Mouse (Mus musculus) gastrocnemius, adult 18-20 months (tissue): Measurements from ENCODE around the gene Pcgf3. TPM values are rescaled to one million over a fixed set of nuclear protein-coding genes. Genes with fewer than 3 reads are reported as not detected.

Experiments
- DNase-seq: peaks from one replicate; pipeline ENCODE4 v3.0.0; 2021; ENCODE audit warnings: low spot score
- long read RNA-seq, 2 experiments: library from polyadenylated mRNA; stranded (forward); transcript quantifications; one replicate each; pipeline ENCODE4 v2.0.0; 2021
- total RNA-seq, 2 experiments: library from RNA; stranded (reverse); gene quantifications; 2 replicates each; pipeline ENCODE4 v1.2.3; 2021

Pcgf3 gene
- 10 to 100 TPM; 33.8 to 35.9 TPM for total RNA-seq
- long read RNA-seq, experiment 1, full-length matches to known transcripts = 22 of 35 reads
- long read RNA-seq, experiment 1, partial matches to known transcripts = 2 of 35 reads
- long read RNA-seq, experiment 1, other reads (novel, unspliced or antisense) = 11 of 35 reads
- long read RNA-seq, experiment 2, full-length matches to known transcripts = 17 of 30 reads
- long read RNA-seq, experiment 2, partial matches to known transcripts = 2 of 30 reads
- long read RNA-seq, experiment 2, other reads (novel, unspliced or antisense) = 11 of 30 reads

DNA sequence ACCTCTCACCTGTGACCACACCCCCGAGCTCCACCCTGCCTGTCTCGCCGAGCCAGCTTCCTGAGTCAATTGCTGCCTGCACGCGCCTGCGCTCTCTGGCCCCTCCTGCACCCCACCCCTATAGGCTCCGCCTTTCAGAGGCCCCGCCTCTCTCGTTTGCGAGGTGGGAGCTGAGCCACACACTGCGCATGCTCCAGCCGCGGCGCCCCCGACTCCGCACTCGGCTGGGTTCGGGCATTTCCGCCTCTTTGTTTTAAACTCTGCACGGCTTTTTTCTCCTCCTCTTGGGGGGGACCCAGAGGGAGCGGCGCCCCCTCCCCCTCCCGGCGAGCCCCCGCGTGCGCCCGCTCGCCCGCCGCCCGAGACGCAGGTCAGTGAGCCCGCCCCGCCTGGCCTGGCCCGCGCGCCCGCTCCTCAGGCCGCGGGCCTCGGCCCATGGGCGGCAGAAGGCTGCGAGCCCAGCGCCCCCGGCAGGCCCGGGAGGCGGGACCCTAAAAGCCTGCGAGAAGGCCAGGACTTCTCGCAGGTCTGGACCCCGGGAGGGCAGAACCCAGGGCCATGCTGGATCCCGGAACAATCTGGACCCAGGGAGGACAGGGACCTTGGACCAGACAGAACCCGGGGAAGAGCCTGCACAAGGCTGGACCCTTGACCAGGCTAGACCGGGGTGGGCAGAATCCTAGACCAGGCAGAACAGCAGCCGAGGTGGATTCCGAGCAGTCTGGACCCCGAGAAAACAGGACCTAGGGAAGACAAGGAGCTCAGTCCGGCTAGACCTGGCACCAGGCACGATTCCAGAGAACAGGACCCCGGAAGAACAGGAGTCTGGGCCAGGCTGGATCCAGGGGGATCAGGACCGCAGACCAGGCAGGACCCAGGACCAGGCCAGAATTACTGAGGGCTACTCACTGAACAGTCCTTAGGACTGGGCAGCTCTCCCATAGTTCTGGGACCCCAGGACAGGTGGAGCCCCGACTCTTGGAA is at the start of gene Pcgf3:
Gene Pcgf3 (plus strand): TSS at position 151 of the 984 bp plus-strand sequence.
- DNase-seq = peak; percentile 98

DNA sequence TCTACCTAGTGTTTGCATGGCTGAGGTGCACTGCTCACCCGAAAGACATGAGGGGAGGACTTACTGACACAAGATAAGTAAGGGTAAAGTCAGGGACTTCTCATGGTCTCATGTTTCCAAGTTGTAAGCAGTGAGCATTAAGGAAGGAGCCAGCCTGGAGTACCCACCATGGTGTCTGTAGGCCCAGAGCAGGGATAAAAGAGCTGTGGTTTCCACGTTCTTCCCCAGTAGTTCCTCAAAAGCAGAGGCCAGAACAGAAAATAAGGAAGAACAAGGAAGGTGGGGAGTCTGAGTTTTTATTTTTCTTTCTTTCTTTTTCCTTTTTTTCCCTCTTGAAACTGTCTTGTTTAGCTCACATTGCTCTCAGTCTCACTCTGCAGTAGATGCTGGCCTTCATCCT is 46.3 kb upstream of the Pcgf3 start:
- no peak for DNase-seq

DNA sequence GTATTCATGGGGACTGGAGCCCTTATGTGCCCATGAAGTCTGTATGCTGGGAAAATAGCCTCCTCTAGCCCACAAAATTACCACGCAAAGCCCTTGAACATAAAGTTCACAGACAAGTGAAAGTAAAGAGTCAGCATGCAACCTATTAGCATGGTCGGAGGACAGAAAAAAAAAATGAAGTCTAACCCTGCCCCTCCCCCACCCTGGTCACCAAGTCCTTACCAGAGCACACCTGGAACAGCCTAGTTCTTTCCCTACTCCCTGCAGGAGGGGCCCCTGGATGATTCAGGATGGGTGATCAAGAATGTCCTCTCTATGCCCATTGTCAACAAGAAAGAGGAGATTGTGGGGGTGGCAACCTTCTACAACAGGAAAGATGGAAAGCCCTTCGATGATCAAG is 38.3 kb upstream of the Pcgf3 start:
- DNase-seq = no peak

DNA sequence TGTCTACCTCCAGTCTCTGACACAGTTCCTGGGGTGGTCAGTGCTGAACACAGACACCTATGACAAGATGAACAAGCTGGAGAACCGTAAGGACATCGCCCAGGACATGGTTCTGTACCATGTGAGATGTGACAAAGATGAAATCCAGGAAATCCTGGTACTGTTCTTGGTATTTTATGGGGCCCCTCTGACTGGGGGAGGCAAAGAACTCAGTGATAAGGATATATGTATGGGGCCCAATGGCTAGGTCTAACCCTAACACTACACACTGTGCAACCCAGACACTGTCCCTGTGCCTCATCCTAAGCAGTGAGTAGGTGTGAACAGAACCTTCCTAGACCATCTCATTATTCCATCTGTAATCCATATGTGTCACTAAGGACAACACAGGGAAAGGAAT is 37.6 kb upstream of the Pcgf3 start:
- no peak for DNase-seq

DNA sequence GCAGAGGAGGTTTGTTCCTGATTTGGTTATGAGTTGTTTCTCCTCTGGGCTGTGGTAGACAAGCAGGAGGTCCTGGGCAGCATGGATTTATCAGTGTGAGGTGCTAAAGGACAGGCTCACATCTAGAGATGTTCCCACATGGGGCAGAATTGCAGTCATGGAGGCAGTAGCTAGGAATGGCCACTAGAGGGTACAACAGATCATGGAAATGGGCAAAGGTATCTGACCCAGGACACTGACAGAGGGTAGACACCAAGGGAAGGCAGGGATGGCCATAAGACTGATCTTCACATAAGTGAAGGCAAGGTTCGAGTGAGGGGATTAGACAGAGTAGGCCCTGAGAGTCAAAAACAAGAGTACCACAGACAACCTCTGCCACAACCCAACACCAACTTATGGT is 33.8 kb upstream of the Pcgf3 start:
- DNase-seq = peak; percentile 59

- no peak for DNase-seq
Measured at GRCm38 (mm10) chr5:108431196-108431595, 29.8 kb upstream of the Pcgf3 start.

- peak; percentile 94 for DNase-seq
Measured at GRCm38 (mm10) chr5:108433804-108434587, 27.0 kb upstream of the Pcgf3 start, which contains the start of gene Atp5k. Gene Atp5k, minus strand, starts transcription at chr5:108434448.

- DNase-seq = peak; percentile 68
Measured at GRCm38 (mm10) chr5:108436101-108436500, 24.9 kb upstream of the Pcgf3 start.

GRCm38 (mm10) chr5:108446973-108447372 is 14.1 kb upstream of the Pcgf3 start:
- DNase-seq = no peak

DNA sequence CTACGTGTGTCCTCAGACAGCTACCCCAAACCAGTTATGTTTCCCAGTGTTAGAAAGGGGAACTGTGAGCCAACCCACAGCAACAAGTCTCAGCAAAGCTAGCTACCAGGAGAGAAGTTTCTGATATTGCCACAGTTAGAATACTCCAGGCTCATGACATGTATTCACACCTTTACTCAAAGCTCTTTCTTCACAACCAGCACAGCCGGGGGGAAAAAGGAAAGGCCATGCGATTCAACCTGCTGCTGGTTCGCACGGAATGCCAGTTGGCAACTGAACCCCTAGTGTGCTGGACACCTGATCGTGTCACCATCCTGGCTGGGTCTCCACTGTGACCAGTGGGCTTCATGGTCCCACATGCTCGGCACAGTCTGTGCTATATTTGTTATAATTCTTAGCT is 13.2 kb upstream of the Pcgf3 start:
- DNase-seq = no peak

DNA sequence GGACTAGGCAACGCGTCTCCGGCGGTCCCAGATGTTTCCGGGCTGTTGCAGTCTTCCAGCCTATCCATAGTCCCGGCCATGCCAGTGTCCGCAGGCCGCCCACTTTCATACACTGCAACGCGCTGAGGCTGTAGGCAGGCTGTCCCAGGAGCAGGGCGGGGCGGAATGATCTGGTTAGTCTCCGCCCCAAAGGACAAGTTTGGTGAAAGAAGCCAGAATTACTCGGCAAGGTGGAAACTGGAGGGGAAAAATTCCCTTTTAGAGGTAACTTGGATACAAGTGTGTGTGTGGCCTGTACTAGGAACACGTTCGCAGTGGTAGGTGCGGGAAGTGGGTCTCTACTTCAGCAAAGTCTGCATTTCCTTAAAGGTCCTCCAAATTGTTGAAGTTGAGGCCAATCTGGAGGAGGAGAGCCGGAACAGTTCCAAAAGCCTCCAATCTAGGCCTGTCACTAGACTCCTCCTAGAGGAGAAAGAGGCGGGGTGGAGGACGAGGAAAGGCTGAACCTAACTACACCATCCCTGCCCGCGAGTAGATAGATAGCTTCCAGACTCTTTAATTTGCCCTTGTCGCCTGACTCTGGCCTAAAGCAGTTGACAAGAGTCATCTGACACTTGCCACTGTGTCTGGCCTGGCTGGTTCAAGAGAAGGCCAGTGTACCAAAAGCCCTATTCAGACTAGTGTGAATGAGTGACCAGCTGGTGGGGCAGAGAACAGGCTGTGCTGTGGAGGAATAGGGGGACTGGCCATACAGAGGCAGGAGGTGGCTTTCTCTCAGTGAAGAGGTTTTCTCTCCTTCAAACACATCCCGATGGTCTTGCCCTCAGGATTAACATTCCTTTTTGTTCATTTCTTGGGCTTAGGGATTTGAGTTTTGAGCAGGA is 12.0 kb upstream of the Pcgf3 start, which contains the start of gene Mfsd7a:
Gene Mfsd7a (minus strand): TSS at position 107 of the 884 bp plus-strand sequence.
- DNase-seq = peak; percentile 79

DNA sequence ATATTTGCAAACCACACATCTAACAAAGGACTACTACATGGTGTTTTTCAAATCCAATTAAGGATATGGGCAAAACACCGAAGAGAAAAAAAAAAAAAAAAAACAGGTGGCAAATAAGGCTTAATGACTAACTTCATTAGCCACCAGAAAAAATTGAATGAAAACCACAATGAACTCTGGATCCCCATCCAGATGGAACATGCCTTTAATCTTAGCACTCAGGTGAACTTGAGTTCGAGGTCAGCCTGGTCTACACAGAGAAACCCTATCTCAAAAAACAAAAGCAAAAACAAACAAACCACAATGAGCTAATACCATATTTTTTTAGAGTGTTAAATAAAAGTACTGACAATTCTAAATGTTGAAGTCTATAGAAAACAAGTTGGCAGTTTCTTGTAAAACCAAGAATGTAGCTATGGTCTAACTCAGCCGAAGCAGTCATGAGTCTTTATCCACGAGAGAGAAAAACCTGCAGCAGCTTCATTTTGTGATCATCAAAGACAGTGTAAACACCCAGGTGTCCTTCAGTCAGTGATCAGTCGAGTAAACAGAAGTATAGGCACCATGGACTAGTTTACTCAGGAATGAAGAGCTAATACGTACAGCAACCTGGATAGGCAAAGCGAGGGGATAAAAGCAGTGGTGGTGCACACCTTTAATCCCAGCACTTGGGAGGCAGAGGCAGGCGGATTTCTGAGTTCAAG is 10.0 kb upstream of the Pcgf3 start:
- no peak for DNase-seq

DNA sequence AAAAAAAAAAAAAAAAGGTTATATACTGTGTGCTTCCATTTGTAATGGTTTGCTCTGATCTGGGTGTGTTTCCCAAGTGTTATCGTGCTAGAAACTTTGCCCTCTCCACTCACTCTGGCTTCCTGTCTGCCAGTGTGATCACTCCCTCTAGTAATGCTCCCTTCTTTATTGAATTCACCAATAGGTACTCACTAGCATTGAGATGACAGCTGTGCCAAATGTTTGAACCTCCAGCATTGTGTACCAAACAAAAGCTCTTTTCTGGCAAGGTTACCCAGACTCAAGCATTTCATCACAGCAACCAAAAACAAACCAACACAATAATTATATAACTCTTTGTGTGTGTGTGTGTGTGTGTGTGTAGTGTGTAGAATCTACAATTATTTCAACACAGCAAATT is 9.4 kb upstream of the Pcgf3 start:
- no peak for DNase-seq

GRCm38 (mm10) chr5:108452422-108452821 is 8.6 kb upstream of the Pcgf3 start:
- DNase-seq = no peak

DNA sequence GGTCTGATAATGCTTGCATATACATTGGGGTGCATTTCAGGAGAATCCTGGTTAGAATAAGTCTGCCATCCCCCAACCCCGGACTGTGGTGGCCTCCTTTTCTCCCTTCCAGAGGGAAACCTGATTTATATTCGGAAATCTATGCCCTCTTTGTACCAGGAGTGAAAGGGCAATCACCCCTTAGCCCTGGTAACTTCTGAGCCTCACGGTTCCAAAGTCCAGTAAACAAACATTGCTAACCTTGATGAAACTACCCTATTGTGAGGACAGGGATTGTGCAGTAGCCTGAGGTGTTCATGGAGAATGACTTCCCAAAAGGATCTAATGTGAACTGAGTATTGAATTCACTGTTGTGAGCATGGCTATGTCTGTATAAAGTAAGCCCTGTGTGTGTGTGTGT is 6.9 kb upstream of the Pcgf3 start:
- DNase-seq = no peak

DNA sequence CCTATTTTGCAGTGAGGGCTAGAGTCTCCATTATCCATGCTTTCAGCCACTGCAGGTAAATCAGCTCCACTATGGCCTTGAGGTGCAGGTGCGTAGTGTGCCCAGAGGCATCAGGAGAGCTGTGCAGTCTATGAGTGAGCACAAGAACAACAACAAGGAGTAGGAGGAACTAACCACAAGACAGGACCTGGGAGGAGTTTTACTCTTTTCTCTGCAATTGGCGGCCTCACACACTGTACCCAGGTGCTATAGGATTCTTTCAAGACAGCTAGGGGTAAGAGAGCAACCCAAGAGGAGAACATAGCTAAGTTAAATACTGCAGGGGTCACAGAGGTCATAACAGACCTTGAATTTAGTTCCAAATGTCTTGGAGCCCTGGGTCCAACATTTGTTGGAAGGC is 2.3 kb upstream of the Pcgf3 start:
- no peak for DNase-seq

DNA sequence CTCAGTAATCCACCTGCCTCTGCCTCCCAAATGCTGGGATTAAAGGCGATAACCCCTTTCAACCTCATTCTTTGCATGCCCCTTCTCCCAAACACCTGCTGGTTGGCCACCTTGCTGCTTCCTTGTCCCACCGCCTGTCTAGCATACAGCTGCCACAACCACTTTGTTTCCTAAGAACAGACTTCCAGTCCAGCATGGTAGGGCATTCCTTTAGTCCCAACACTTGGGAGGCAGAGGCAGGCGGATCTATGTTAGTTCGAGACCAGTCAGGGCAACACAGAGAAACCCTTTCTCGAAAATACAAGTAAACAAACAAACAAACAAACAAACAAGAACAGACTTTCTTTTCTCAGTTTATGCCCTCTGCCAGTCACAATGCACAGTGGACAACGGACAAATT is 571 bp upstream of the Pcgf3 start:
- no peak for DNase-seq

DNA sequence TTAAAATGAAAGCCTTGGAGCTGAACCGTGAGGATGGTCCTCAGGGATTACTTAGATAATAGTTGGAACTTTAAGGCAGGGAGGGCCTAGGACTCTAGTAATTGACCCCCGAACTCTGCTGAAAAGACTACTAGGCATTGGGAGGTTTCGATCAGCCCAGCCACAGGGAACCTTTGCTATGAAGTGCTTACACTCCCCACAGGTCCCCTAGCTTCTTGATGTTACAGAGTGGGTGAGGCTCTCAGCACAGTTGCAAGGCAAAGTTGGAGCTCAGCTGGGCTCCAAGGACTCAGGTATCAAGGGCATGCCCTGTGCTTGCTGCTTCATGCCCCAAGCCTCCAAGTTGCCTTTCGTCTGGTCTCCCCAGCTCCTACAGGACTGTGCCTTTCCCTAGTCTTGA is 1.4 kb downstream of the Pcgf3 start:
- DNase-seq = no peak

DNA sequence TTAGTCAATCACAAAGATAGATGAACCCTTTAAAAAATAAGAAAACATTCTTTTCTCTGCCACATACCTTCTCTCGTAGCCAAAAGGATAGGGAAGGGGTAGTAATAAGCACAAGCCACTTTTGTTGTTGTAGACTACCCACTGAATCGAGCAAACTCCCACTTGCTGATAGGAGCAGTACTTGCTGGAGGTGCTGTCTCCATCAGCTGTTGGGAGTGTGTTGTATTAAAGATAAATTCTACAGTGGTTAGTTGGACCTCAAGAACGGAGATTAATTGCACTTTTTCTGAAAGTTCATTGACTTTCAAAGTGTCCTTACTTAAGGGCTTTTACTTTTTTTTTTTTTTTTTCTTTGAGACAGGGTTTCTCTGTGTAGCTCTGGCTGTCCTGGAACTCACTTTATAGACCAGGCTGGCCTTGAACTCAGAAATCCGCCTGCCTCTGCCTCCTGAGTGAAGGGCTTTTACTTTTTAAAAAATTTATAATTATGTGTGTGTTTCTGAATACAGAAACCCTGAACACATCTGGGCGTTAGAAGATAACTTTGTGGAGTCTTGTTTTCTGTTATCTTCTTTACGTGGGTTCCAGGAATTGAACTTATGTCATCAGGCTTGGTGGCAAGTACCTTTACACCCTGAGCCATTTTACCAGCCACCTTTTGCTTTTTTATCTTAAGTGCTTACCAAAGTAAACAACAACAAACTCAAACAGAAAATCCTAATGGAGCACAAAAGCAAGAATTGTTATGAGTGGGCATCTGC is 4.3 kb downstream of the Pcgf3 start:
- no peak for DNase-seq
